Mouse (Mus musculus): ENCODE data around the gene Psmd11.

Gene Psmd11

GRCm38 (mm10) chr11:80421421-80422047 is 6.9 kb upstream of the Psmd11 start:
- TF ChIP-seq GATA4 (IDR thresholded peaks at IDR 0.05; ENCODE audit: insufficient replicate concordance, low read length), result no peak

GRCm38 (mm10) chr11:80424691-80425090 is 3.7 kb upstream of the Psmd11 start:
- no peak for TF ChIP-seq GATA4 (IDR thresholded peaks at IDR 0.05; ENCODE audit: insufficient replicate concordance, low read length)

- TF ChIP-seq GATA4 (IDR thresholded peaks at IDR 0.05; ENCODE audit: insufficient replicate concordance, low read length), result no peak
Observed at GRCm38 (mm10) chr11:80425247-80425778, 3.1 kb upstream of the Psmd11 start.

- TF ChIP-seq GATA4 (IDR thresholded peaks at IDR 0.05; ENCODE audit: insufficient replicate concordance, low read length), result no peak; the same call in 1 of the 2 replicates
Observed at GRCm38 (mm10) chr11:80429009-80429475, 627 bp downstream of the Psmd11 start.

GRCm38 (mm10) chr11:80429500-80430166 is 1.2 kb downstream of the Psmd11 start:
- TF ChIP-seq GATA4 (IDR thresholded peaks at IDR 0.05; ENCODE audit: insufficient replicate concordance, low read length), result no peak

- no peak for TF ChIP-seq GATA4 (IDR thresholded peaks at IDR 0.05; ENCODE audit: insufficient replicate concordance, low read length)
Observed at GRCm38 (mm10) chr11:80430366-80430910, 2.0 kb downstream of the Psmd11 start.

- no peak for TF ChIP-seq GATA4 (IDR thresholded peaks at IDR 0.05; ENCODE audit: insufficient replicate concordance, low read length)
Observed at GRCm38 (mm10) chr11:80446916-80447315, 18.5 kb downstream of the Psmd11 start.

GRCm38 (mm10) chr11:80449859-80450258 is 21.4 kb downstream of the Psmd11 start:
- no peak for TF ChIP-seq GATA4 (IDR thresholded peaks at IDR 0.05; ENCODE audit: insufficient replicate concordance, low read length)

GRCm38 (mm10) chr11:80452242-80452641 is 23.8 kb downstream of the Psmd11 start:
- TF ChIP-seq GATA4 (IDR thresholded peaks at IDR 0.05; ENCODE audit: insufficient replicate concordance, low read length), result no peak

GRCm38 (mm10) chr11:80453198-80453597 is 24.8 kb downstream of the Psmd11 start:
- no peak for TF ChIP-seq GATA4 (IDR thresholded peaks at IDR 0.05; ENCODE audit: insufficient replicate concordance, low read length)

- no peak for TF ChIP-seq GATA4 (IDR thresholded peaks at IDR 0.05; ENCODE audit: insufficient replicate concordance, low read length)
Observed at GRCm38 (mm10) chr11:80471836-80472605, 43.6 kb downstream of the Psmd11 start.

- no peak for TF ChIP-seq GATA4 (IDR thresholded peaks at IDR 0.05; ENCODE audit: insufficient replicate concordance, low read length)
Observed at GRCm38 (mm10) chr11:80474175-80474691, 45.8 kb downstream of the Psmd11 start.

- no peak for TF ChIP-seq GATA4 (IDR thresholded peaks at IDR 0.05; ENCODE audit: insufficient replicate concordance, low read length)
Observed at GRCm38 (mm10) chr11:80474846-80475245, 46.4 kb downstream of the Psmd11 start.

GRCm38 (mm10) chr11:80475544-80475943 is 47.1 kb downstream of the Psmd11 start:
- no peak for TF ChIP-seq GATA4 (IDR thresholded peaks at IDR 0.05; ENCODE audit: insufficient replicate concordance, low read length)
